Mouse (Mus musculus) kidney, embryonic 16.5 days (tissue): ENCODE measurements at regions not wholly inside any gene's neighbourhood (a gene's known extent, or its start where the extent isn't known, plus 50 kb on each side); places are given as distances from the start of the nearest gene placed in this dataset.

Experiments
- ATAC-seq: fragments of 200-750 bp; cut with Nextera tagmentation; 2 replicates; pipeline ENCODE4 v1.8.0; 2017; ENCODE audit warnings: moderate TSS enrichment; ENCODE audit not compliant: low FRiP score, low TSS enrichment
- H3K27ac ChIP-seq: fragments of 300-500 bp; sonication (generic); 2 replicates; pipeline ENCODE4 v1.5.1; 2014; ENCODE audit warnings: low read length
- H3K27me3 ChIP-seq: fragments of 300-500 bp; sonication (generic); 2 replicates; pipeline ENCODE4 v1.6.1; 2014; ENCODE audit warnings: low read length, control low read depth, mixed read lengths; ENCODE audit not compliant: insufficient read depth
- H3K36me3 ChIP-seq: fragments of 300-500 bp; sonication (generic); 2 replicates; pipeline ENCODE4 v1.6.1; 2014; ENCODE audit warnings: low read length, control low read depth, mixed read lengths; ENCODE audit not compliant: insufficient read depth
- H3K4me1 ChIP-seq: fragments of 300-500 bp; sonication (generic); 2 replicates; pipeline ENCODE4 v1.6.1; 2014; ENCODE audit warnings: low read length, control low read depth, mixed read lengths; ENCODE audit not compliant: insufficient read depth
- H3K4me2 ChIP-seq: fragments of 300-500 bp; sonication (generic); replicated peaks from 2 replicates; pipeline ENCODE4 v1.6.1; 2014; ENCODE audit warnings: low read depth, low read length
- H3K4me3 ChIP-seq: fragments of 300-500 bp; sonication (generic); 2 replicates; pipeline ENCODE4 v1.5.1; 2014; ENCODE audit warnings: mild to moderate bottlenecking, low read length
- H3K9ac ChIP-seq: fragments of 300-500 bp; sonication (generic); replicated peaks from 2 replicates; pipeline ENCODE4 v1.6.1; 2014; ENCODE audit warnings: low read length
- H3K9me3 ChIP-seq: fragments of 300-500 bp; sonication (generic); 2 replicates; pipeline ENCODE4 v1.6.1; 2016; ENCODE audit warnings: low read length, control low read depth
- WGBS: fragments of 180-500 bp; shearing (Covaris S2); extraction: QIAGEN DNeasy Blood & Tissue Kit; methylation state at CpG from one replicate; pipeline ENCODE4 v1.1.7; 2014; 5-methylcytosine and 5-hydroxymethylcytosine counted together

- Histone ChIP-seq H3K4me1 (peaks cover 25% of the 10 kb centered on the region), H3K36me3 (no peaks in the 10 kb centered on the region), H3K27me3 (no peaks in the 10 kb centered on the region), H3K27ac (no peak overlapping the region), H3K4me2 (no peak overlapping the region), H3K4me3 (no peak overlapping the region), H3K9me3 (no peaks in the 10 kb centered on the region), H3K9ac (no peak overlapping the region)
- no peak for ATAC-seq
- 88% methylated on average over 9 of the region's 9 CpGs for WGBS
These were observed 91.5 kb upstream of the Ptpn1 start for GRCm38 (mm10) chr2:167840344-167840743.

GRCm38 (mm10) chr2:167839324-167839981 is 92.4 kb upstream of the Ptpn1 start:
- H3K4me1 ChIP-seq, result peaks cover 25% of the 10 kb centered on the region
- H3K4me2 ChIP-seq, result no peak overlapping the region
- no peak for ATAC-seq
- H3K9me3 ChIP-seq, result no peaks in the 10 kb centered on the region
- H3K27me3 ChIP-seq, result no peaks in the 10 kb centered on the region
- no peaks in the 10 kb centered on the region for H3K36me3 ChIP-seq
- no peak overlapping the region for H3K27ac ChIP-seq
- 49% methylated on average over 13 of the region's 13 CpGs for WGBS
- H3K4me3 ChIP-seq, result no peak overlapping the region
- no peak overlapping the region for H3K9ac ChIP-seq

DNA sequence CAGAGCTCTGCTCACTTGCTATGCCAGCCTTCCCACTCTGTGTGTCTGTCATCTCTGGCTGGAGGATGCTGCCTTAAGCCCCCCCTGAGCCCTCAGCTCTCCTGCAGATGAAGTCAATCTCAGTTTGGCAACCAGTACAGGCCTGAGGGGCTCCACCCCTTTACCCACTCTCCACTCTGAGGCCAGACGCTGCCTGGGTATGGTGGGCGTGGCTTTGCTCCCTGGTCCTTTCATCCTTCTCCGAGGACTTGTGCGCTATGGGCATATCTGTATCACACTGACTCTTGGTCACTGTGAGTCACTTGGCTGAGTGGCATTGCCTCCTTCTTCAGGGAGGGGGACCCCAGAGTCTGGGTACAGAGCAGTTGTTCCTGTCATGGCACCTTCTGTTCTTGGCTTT is 94.3 kb upstream of the Ptpn1 start:
- Histone ChIP-seq H3K9ac (no peak overlapping the region), H3K36me3 (no peaks in the 10 kb centered on the region), H3K4me3 (no peak overlapping the region), H3K4me1 (peaks cover 28% of the 10 kb centered on the region), H3K9me3 (no peaks in the 10 kb centered on the region), H3K4me2 (no peak overlapping the region), H3K27ac (no peak overlapping the region), H3K27me3 (no peaks in the 10 kb centered on the region)
- WGBS, result 44% methylated on average over 4 of the region's 4 CpGs
- no peak for ATAC-seq

GRCm38 (mm10) chr2:167836611-167837010 is 95.2 kb upstream of the Ptpn1 start:
- no peak for ATAC-seq

GRCm38 (mm10) chr2:167834605-167835004 is 97.3 kb upstream of the Ptpn1 start:
- 67% methylated on average over 8 of the region's 8 CpGs for WGBS
- Histone ChIP-seq H3K36me3 (no peaks in the 10 kb centered on the region), H3K4me3 (no peak overlapping the region), H3K4me1 (peaks cover 17% of the 10 kb centered on the region), H3K9ac (no peak overlapping the region), H3K27ac (peak overlapping the region; percentile 69), H3K4me2 (no peak overlapping the region), H3K9me3 (no peaks in the 10 kb centered on the region), H3K27me3 (no peaks in the 10 kb centered on the region)
- ATAC-seq, result no peak

More at GRCm38 (mm10) chr2:167836611-167837010, 95.2 kb upstream of the Ptpn1 start:
- Histone ChIP-seq H3K9ac (no peak overlapping the region), H3K4me3 (no peak overlapping the region), H3K27ac (no peak overlapping the region), H3K4me2 (no peak overlapping the region), H3K27me3 (no peaks in the 10 kb centered on the region), H3K36me3 (no peaks in the 10 kb centered on the region), H3K4me1 (peaks cover 19% of the 10 kb centered on the region), H3K9me3 (no peaks in the 10 kb centered on the region)
- 38% methylated on average over 7 of the region's 7 CpGs for WGBS

DNA sequence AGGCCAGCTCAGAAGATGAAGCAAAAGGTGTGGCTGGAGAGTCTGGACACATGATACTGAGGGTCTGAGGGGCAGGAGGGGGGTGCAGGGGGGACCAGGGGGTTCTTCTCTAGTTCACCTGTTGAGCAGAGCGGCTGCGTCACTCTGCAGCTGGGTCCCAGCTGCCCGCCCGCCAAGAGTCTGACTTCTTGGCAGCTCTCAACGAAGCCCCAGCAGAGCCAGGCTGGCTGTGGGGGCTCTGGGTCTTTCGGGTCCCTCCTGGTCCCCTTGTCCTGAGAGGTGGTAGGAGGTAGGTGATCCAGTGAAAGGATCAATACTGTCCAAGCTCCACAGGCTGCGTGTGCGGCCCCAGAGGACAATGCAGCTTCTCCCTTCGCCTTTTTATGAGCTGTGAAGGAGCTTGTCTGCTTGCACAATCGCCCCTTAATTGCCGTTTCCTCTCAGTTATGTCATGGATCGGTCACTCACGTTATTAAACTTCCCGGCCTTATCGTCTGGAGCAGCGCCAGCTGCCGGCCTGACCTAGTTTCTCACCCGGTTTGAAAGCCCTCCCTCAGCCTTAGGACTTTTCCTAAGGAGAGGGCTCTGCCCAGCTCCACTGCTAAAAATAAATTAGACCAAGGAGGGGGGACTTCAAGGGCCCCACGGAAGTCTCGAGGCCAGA is 98.4 kb upstream of the Ptpn1 start:
- peak overlapping the region; percentile 71 for H3K27ac ChIP-seq
- peak; percentile 63 for ATAC-seq
- H3K4me2 ChIP-seq, result 0 out of 2 replicates have a peak overlapping the region, but pooled peaks have one; percentile 20
- H3K27me3 ChIP-seq, result no peaks in the 10 kb centered on the region
- no peaks in the 10 kb centered on the region for H3K9me3 ChIP-seq
- peaks cover 18% of the 10 kb centered on the region for H3K4me1 ChIP-seq
- WGBS, result 13% methylated on average over 20 of the region's 20 CpGs
- H3K4me3 ChIP-seq, result no peak overlapping the region
- peak overlapping the region; percentile 50; the same call in 1 of the 2 replicates for H3K9ac ChIP-seq
- no peaks in the 10 kb centered on the region for H3K36me3 ChIP-seq

- Histone ChIP-seq H3K9me3 (no peaks in the 10 kb centered on the region), H3K27me3 (no peaks in the 10 kb centered on the region), H3K9ac (no peak overlapping the region), H3K36me3 (no peaks in the 10 kb centered on the region), H3K4me2 (no peak overlapping the region), H3K4me1 (peaks cover 23% of the 10 kb centered on the region), H3K27ac (no peak overlapping the region), H3K4me3 (no peak overlapping the region)
- no peak for ATAC-seq
- 61% methylated on average over 26 of the region's 26 CpGs for WGBS
These were observed 100.5 kb upstream of the Ptpn1 start for GRCm38 (mm10) chr2:167831076-167832039.

GRCm38 (mm10) chr2:167828258-167828657 is 103.6 kb upstream of the Ptpn1 start:
- Histone ChIP-seq H3K9me3 (no peaks in the 10 kb centered on the region), H3K36me3 (no peaks in the 10 kb centered on the region), H3K9ac (no peak overlapping the region), H3K27me3 (no peaks in the 10 kb centered on the region), H3K4me1 (peaks cover 19% of the 10 kb centered on the region), H3K27ac (no peak overlapping the region), H3K4me3 (no peak overlapping the region), H3K4me2 (no peak overlapping the region)
- ATAC-seq, result no peak
- 19% methylated on average over 5 of the region's 5 CpGs for WGBS

DNA sequence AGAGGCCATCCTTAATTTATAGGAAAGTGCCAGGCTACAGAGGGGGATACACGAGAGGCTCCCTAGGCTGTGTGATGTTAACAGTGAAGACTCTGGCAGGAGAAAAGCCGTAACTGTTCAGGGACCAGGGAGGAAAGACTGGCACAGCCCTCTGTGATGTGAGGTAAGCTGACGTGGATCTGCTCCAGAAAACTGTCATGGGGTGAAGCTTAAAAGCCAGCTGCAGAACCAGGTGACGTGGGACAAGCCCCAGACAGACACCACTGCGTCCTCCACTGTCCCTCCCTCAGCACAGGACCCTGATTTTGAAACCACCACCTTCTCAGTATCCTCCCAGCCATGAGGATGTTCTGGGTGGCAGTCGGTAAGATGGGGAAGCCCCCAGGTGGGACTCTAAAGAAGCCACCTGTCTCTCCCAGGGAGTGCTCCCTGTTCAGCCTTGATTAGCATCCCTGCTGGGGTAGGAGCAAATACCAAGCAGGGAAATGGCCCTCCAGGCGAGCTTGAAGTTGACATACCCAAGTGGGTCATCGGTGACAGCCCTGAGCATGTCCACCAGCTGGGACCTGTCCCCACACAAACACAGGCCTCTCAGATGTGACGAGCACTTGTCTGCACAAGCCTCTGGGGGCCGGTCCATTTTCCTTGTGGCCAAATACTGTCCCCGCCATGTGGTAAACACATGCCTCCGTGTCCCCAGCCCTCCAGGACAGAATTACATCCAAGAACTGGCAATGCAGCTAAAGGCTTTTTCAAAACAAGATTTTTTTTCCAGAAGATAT is 104.7 kb upstream of the Ptpn1 start:
- peaks cover 16% of the 10 kb centered on the region; the same call in 1 of the 2 replicates for H3K4me1 ChIP-seq
- no peak overlapping the region for H3K27ac ChIP-seq
- H3K9ac ChIP-seq, result no peak overlapping the region
- WGBS, result 55% methylated on average over 12 of the region's 12 CpGs
- no peak overlapping the region for H3K4me3 ChIP-seq
- no peaks in the 10 kb centered on the region for H3K27me3 ChIP-seq
- H3K9me3 ChIP-seq, result no peaks in the 10 kb centered on the region
- no peak for ATAC-seq
- H3K4me2 ChIP-seq, result no peak overlapping the region
- H3K36me3 ChIP-seq, result no peaks in the 10 kb centered on the region
